Mouse (Mus musculus) hindbrain, embryonic 12.5 days (tissue): ENCODE results near the gene Bloc1s6. TPM values are rescaled to one million over a fixed set of nuclear protein-coding genes. Genes with fewer than 3 reads are reported as not detected.
A peak's percentile ranks its signal among the peaks of the same experiment; 100 is the strongest.

ENCODE experiments used
- ATAC-seq: fragments of 200-750 bp; cut with Nextera tagmentation; 2 replicates; pipeline ENCODE4 v1.8.0; 2017; ENCODE audit warnings: moderate TSS enrichment; ENCODE audit not compliant: low FRiP score
- H3K27ac ChIP-seq: fragments of 300-500 bp; sonication (generic); 2 replicates; pipeline ENCODE4 v1.5.1; 2016; ENCODE audit warnings: mild to moderate bottlenecking
- H3K27me3 ChIP-seq: fragments of 300-500 bp; sonication (generic); 2 replicates; pipeline ENCODE4 v1.6.1; 2016; ENCODE audit warnings: mild to moderate bottlenecking
- H3K36me3 ChIP-seq: fragments of 300-500 bp; sonication (generic); 2 replicates; pipeline ENCODE4 v1.6.1; 2016; ENCODE audit warnings: mild to moderate bottlenecking
- H3K4me1 ChIP-seq: fragments of 300-500 bp; sonication (generic); 2 replicates; pipeline ENCODE4 v1.6.1; 2016
- H3K4me2 ChIP-seq: fragments of 300-500 bp; sonication (generic); replicated peaks from 2 replicates; pipeline ENCODE4 v1.6.1; 2016; ENCODE audit warnings: mild to moderate bottlenecking
- H3K4me3 ChIP-seq: fragments of 300-500 bp; sonication (generic); 2 replicates; pipeline ENCODE4 v1.5.1; 2016; ENCODE audit warnings: mild to moderate bottlenecking
- H3K9ac ChIP-seq: fragments of 300-500 bp; sonication (generic); 2 replicates; pipeline ENCODE4 v1.6.1; 2016; ENCODE audit warnings: mild to moderate bottlenecking, moderate library complexity
- H3K9me3 ChIP-seq: fragments of 300-500 bp; sonication (generic); replicated peaks from 2 replicates; pipeline ENCODE4 v1.6.1; 2016; ENCODE audit warnings: mild to moderate bottlenecking
- WGBS: fragments of 180-500 bp; shearing (Covaris S2); methylation state at CpG from one replicate; pipeline ENCODE4 v1.1.7; 2016; 5-methylcytosine and 5-hydroxymethylcytosine counted together
- polyA plus RNA-seq: library from polyadenylated mRNA; unstranded; fragments of >200 nt; fragmentation: Nextera tagmentation; extraction: Ambion mirVana; gene quantifications from 2 replicates; pipeline ENCODE4 v1.2.1, GENCODE M21; 2016

The Bloc1s6 gene
- polyA plus RNA-seq, result 71.8 and 73.9 TPM in 2 replicates

DNA sequence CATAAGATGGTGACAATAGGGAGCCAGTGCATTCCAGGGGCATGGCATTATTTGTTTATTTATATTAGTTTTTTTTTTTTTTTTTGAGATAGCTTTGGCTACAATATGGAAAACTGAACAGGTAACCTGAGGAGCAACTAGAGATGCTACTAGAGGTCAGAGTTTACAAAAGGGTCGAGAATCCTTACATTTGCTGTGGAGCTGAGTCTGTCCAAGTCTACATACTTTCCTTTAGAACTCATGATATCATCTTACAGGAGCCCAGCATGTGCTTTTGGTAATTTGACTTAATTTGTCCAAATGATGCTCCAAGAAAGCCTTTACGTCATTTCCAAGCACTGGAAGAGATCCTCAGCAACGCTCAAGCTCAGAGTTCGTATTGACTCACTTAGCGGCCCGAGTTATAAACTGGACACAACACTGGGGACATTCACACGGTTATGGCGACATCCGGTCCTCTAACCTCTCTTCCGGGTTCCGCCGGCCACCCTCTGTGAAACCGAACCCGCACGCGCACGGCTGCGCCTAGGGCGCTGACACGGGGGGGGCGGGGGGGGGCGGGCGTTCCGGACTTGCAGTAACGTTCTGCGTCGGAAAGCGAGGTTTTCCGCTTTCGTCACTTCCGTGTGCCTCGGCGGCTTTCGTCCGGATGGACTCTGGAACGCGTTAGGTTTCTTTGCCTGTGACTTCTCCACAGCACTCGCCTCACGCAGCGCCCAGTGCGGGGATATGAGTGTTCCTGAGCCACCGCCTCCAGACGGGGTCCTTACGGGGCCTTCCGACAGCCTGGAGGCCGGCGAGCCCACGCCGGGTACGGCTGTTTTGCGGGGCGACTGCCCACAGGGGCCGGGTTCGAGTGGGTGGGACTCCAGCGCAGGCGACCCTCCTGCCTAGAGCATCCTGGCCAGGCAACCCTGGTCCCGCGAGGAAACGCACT is at the start of gene Bloc1s6:
Gene Bloc1s6 (plus strand): TSS at position 610 of the 937 bp plus-strand sequence.
- Histone ChIP-seq H3K36me3 (peaks cover 5% of the 10 kb centered on the region; the same call in 1 of the 2 replicates), H3K4me3 (peak within 1 kb of the TSS; percentile 90), H3K27ac (peak within 1 kb of the TSS; percentile 95), H3K27me3 (peaks cover 15% of the 10 kb centered on the region), H3K4me1 (peaks cover 11% of the 10 kb centered on the region), H3K9me3 (no peaks in the 10 kb centered on the region), H3K9ac (peak within 1 kb of the TSS; percentile 94), H3K4me2 (peak within 1 kb of the TSS; percentile 63)
- ATAC-seq, result peak; percentile 96
- WGBS, result under 1% methylated on average over 52 of the region's 59 CpGs

GRCm38 (mm10) chr2:122697526-122697925 is 40.8 kb upstream of the Bloc1s6 start:
- no peak for ATAC-seq
- Histone ChIP-seq H3K4me2 (no peak overlapping the region), H3K9ac (no peak overlapping the region), H3K4me3 (no peak overlapping the region), H3K27me3 (no peaks in the 10 kb centered on the region), H3K9me3 (no peaks in the 10 kb centered on the region), H3K36me3 (no peaks in the 10 kb centered on the region), H3K4me1 (peaks cover 9% of the 10 kb centered on the region), H3K27ac (no peak overlapping the region)
- WGBS, result 91% methylated on average over 2 of the region's 2 CpGs

DNA sequence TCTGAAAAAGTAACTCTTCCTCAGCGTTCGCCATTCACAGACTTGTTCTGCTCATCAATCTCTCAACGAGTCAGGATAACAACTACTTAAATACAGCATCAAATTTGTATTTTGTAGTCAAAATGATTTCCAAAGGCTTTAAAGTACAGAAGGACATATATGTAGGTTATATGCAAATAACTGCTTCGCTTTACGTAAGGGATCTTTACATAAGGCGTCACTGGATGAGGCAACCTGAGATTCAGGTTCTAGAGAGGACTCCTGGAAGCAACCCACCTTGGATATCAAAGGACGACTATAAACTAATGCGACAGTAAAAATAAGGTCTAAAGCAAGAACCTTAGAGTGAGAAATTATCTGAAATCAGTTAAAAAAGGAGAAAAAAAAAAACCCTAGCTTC is 37.3 kb upstream of the Bloc1s6 start:
- H3K9me3 ChIP-seq, result no peaks in the 10 kb centered on the region
- no peak overlapping the region for H3K27ac ChIP-seq
- no peak overlapping the region for H3K9ac ChIP-seq
- H3K36me3 ChIP-seq, result no peaks in the 10 kb centered on the region
- peak overlapping the region; percentile 86 for H3K4me2 ChIP-seq
- H3K27me3 ChIP-seq, result 0 out of 2 replicates have a peak, but pooled peaks cover 6% of the 10 kb centered on the region
- WGBS, result 62% methylated on average over 8 of the region's 8 CpGs
- H3K4me1 ChIP-seq, result peaks cover 9% of the 10 kb centered on the region
- ATAC-seq, result no peak
- 0 out of 2 replicates have a peak overlapping the region, but pooled peaks have one; percentile 81 for H3K4me3 ChIP-seq

DNA sequence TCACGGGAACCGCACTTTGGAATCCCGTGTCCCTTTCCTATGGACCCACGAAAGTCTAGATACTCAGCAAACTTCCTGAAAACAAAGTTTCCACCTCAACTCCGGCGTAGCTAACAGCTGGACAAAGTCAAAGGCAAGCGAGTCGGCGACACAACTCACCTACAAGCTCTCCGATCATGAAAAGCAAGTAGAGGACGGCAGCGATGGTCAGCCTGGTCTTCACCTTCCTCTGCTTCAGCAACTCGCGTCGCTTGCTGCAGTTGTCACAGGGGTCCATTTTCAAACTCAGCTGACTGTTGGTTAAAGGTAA is 36.5 kb upstream of the Bloc1s6 start:
- Histone ChIP-seq H3K9me3 (no peaks in the 10 kb centered on the region), H3K4me3 (peak overlapping the region; percentile 81), H3K27ac (no peak overlapping the region; the same call in 1 of the 2 replicates), H3K4me1 (peaks cover 9% of the 10 kb centered on the region), H3K36me3 (no peaks in the 10 kb centered on the region), H3K27me3 (0 out of 2 replicates have a peak, but pooled peaks cover 6% of the 10 kb centered on the region), H3K4me2 (peak overlapping the region; percentile 86), H3K9ac (peak overlapping the region; percentile 87)
- WGBS, result 0% methylated on average over 15 of the region's 15 CpGs
- no peak for ATAC-seq

GRCm38 (mm10) chr2:122702181-122703036 is 35.9 kb upstream of the Bloc1s6 start, which contains the start of gene Slc30a4:
Gene Slc30a4 (minus strand): TSS chr2:122702663.
- Histone ChIP-seq H3K4me1 (peaks cover 9% of the 10 kb centered on the region), H3K4me2 (peak within 1 kb of the TSS; percentile 86), H3K27me3 (0 out of 2 replicates have a peak, but pooled peaks cover 6% of the 10 kb centered on the region), H3K9ac (peak within 1 kb of the TSS; percentile 87), H3K27ac (peak within 1 kb of the TSS; percentile 72), H3K36me3 (no peaks in the 10 kb centered on the region), H3K4me3 (peak within 1 kb of the TSS; percentile 81), H3K9me3 (no peaks in the 10 kb centered on the region)
- ATAC-seq, result peak; percentile 99
- WGBS, result under 1% methylated on average over 111 of the region's 111 CpGs

- H3K27me3 ChIP-seq, result 0 out of 2 replicates have a peak, but pooled peaks cover 6% of the 10 kb centered on the region
- no peak overlapping the region for H3K27ac ChIP-seq
- H3K9ac ChIP-seq, result no peak overlapping the region
- 82% methylated on average over 2 of the region's 2 CpGs for WGBS
- no peak overlapping the region for H3K4me2 ChIP-seq
- no peaks in the 10 kb centered on the region for H3K36me3 ChIP-seq
- peaks cover 9% of the 10 kb centered on the region for H3K4me1 ChIP-seq
- H3K9me3 ChIP-seq, result no peaks in the 10 kb centered on the region
- no peak overlapping the region for H3K4me3 ChIP-seq
- ATAC-seq, result no peak
These were observed 33.7 kb upstream of the Bloc1s6 start for GRCm38 (mm10) chr2:122704572-122704971.

GRCm38 (mm10) chr2:122708080-122708479 is 30.2 kb upstream of the Bloc1s6 start:
- WGBS, result 81% methylated on average over 3 of the region's 3 CpGs

GRCm38 (mm10) chr2:122709156-122709555 is 29.1 kb upstream of the Bloc1s6 start:
- WGBS, result 78% methylated on average over 1 of the region's 1 CpGs
- Histone ChIP-seq H3K36me3 (no peaks in the 10 kb centered on the region), H3K9ac (no peak overlapping the region), H3K27ac (no peak overlapping the region), H3K9me3 (no peaks in the 10 kb centered on the region), H3K4me3 (no peak overlapping the region), H3K27me3 (0 out of 2 replicates have a peak, but pooled peaks cover under 1% of the 10 kb centered on the region), H3K4me1 (no peaks in the 10 kb centered on the region), H3K4me2 (no peak overlapping the region)
- no peak for ATAC-seq

More at GRCm38 (mm10) chr2:122708080-122708479, 30.2 kb upstream of the Bloc1s6 start:
- Histone ChIP-seq H3K9ac (no peak overlapping the region), H3K4me2 (no peak overlapping the region), H3K4me3 (no peak overlapping the region), H3K27me3 (0 out of 2 replicates have a peak, but pooled peaks cover 6% of the 10 kb centered on the region), H3K4me1 (no peaks in the 10 kb centered on the region), H3K36me3 (no peaks in the 10 kb centered on the region), H3K9me3 (no peaks in the 10 kb centered on the region), H3K27ac (no peak overlapping the region)
- ATAC-seq, result no peak

GRCm38 (mm10) chr2:122711911-122712310 is 26.4 kb upstream of the Bloc1s6 start:
- Histone ChIP-seq H3K36me3 (no peaks in the 10 kb centered on the region), H3K27ac (no peak overlapping the region), H3K4me1 (no peaks in the 10 kb centered on the region), H3K4me2 (no peak overlapping the region), H3K4me3 (no peak overlapping the region), H3K27me3 (no peaks in the 10 kb centered on the region), H3K9ac (no peak overlapping the region), H3K9me3 (no peaks in the 10 kb centered on the region)
- 73% methylated on average over 3 of the region's 3 CpGs for WGBS
- no peak for ATAC-seq

GRCm38 (mm10) chr2:122712848-122713247 is 25.5 kb upstream of the Bloc1s6 start:
- Histone ChIP-seq H3K36me3 (no peaks in the 10 kb centered on the region), H3K27ac (no peak overlapping the region), H3K27me3 (no peaks in the 10 kb centered on the region), H3K9me3 (no peaks in the 10 kb centered on the region), H3K4me2 (no peak overlapping the region), H3K4me1 (no peaks in the 10 kb centered on the region), H3K9ac (no peak overlapping the region), H3K4me3 (no peak overlapping the region)
- 76% methylated on average over 2 of the region's 2 CpGs for WGBS
- no peak for ATAC-seq

GRCm38 (mm10) chr2:122715148-122715692 is 23.1 kb upstream of the Bloc1s6 start:
- WGBS, result 79% methylated on average over 5 of the region's 5 CpGs
- Histone ChIP-seq H3K27me3 (no peaks in the 10 kb centered on the region), H3K4me3 (no peak overlapping the region), H3K4me1 (no peaks in the 10 kb centered on the region), H3K9me3 (no peaks in the 10 kb centered on the region), H3K4me2 (no peak overlapping the region), H3K36me3 (no peaks in the 10 kb centered on the region), H3K9ac (no peak overlapping the region), H3K27ac (no peak overlapping the region)
- no peak for ATAC-seq
